Mouse (Mus musculus) left cerebral cortex, postnatal 36 days (tissue): ENCODE measurements around the gene Ak5. TPM values are rescaled to one million over a fixed set of nuclear protein-coding genes. Genes with fewer than 3 reads are reported as not detected.
"Not testable (repeated sequence)": the region's sequence is repeated elsewhere in the genome, so short reads cannot be mapped to it uniquely, and the experiment has no call there.

Experiments used
- DNase-seq, 2 experiments: peaks; one replicate each; pipeline ENCODE4 v3.0.0; 2021 to 2022; ENCODE audit warnings: low spot score in 2 of 2, mixed read lengths in 1 of 2
- intact Hi-C: fragments of 180-260 bp; cut with DNase I; formaldehyde crosslinking; loops from one replicate; pipeline ENCODE4 v1.15.1; 2025
- total RNA-seq, 2 experiments: library from RNA; stranded (reverse); gene quantifications; 2 replicates each; pipeline ENCODE4 v1.2.3; 2021

Ak5 gene
- total RNA-seq, 2 experiments from 2014 or later = 142 to 149 TPM

DNA sequence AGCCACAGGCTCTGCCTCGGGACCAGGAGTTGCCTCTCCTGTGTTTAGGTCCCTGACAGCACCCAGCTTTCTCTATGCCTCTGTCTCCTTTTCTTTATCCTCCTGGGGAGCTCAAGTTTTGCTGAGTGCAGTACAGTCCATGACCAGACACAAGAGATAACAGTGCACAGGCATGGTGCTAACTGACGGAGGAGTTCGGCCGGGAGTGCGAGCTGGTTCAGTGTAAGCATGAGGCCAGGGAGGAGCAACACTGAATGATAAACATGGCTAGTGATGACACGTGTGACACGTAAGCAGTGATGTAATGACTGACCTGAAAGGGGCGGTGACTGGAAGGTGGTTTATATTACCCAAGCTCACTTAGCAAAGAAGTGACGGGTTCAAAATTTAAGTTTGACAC lies 201.3 kb downstream of the Ak5 start:
- DNase-seq = no peak
- intact Hi-C loops = no loop called here

DNA sequence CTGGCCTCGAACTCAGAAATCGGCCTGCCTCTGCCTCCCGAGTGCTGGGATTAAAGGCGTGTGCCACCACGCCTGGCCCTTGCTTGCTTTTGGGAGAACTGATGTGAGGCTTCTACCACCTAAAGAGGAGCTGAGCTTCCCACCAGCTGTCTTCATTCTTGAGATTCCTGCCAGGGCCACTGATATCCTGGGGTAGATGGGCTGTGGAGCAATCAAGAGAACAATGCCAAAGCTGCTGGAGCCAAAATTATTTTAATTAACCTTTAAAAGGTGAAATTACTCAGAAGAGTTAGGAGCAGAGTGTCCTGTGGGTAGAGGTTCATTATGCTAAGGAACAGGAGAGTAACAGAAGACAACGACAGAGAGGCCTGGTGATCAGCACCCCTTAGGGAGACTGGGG lies 202.8 kb downstream of the Ak5 start:
- intact Hi-C loops = no loop called here
- no peak for DNase-seq

- intact Hi-C loops = no loop called here
- DNase-seq = no peak
Measured at GRCm38 (mm10) chr3:152464462-152464861, 203.7 kb downstream of the Ak5 start.

- no peak for DNase-seq
- intact Hi-C loops = no loop called here
Measured at GRCm38 (mm10) chr3:152462900-152463299, 205.3 kb downstream of the Ak5 start.

DNA sequence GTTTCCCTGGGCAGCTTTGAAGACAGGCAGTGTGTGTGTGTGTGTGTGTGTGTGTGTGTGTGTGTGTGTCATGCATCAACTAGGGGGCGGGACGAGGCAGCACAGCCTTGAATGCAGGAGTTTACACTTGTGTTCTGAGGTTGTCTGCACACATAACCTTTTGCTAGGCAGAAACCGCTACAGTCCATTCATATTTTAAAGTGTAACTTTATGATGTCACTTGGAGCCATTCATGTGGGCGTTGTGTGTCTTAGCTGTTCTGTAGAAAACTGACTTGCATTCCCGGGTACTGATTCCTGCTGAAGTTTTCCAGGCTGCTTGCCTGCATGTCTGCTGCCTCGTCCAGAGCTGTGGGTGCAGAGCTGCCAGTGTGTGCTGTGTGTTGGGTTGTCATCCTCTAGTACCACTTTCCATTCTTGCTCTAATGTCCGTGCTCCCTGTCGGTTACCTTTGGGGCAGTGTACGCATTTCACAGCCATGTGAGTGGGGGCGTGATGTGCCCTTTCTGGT lies 206.1 kb downstream of the Ak5 start:
- intact Hi-C loops = no loop called here
- no peak for DNase-seq

DNA sequence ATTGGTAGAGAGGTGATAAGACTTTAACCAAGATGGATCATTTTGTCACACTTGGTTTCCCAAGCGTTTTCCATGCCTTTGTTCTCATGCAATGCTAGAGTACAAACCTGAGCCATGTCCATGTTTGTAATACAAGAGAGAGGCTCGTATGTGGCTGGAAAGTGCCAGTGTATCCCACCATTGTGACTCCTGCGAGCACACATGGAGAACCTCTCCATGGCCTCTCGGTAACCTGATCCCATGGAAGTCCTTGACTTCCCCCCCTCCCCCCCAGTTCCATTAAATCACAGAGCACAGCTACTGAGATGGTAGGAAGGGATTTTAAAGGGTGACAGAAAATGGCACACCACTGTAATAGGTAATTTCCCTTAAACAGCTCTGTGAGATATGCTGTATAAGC lies 207.4 kb downstream of the Ak5 start:
- no peak for DNase-seq
- intact Hi-C loops = no loop called here

- DNase-seq, intact Hi-C loops: not testable (repeated sequence)
Measured at GRCm38 (mm10) chr3:152458875-152459274, 209.3 kb downstream of the Ak5 start.

GRCm38 (mm10) chr3:152457308-152458035 lies 210.7 kb downstream of the Ak5 start:
- intact Hi-C loops = no loop called here
- no peak for DNase-seq

DNA sequence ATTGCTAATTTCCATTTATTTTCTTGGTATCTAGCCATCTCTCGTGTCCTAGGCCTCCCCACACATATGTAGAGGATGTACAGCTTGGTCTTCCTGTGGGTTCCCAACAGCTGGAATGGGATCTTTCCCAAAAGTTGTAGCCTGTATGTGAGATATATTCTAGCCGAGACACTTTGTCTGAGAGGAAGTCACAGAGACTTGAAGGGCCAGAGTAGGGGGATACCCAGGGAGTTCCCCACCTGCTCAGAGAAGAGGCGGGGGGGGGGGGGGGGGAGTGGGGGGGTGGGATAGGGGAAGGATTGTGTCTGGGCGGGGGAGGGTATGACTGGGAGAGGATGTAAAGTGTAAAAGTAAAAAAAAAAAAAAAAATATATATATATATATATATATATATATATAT lies 215.0 kb downstream of the Ak5 start:
- intact Hi-C loops = no loop called here

DNA sequence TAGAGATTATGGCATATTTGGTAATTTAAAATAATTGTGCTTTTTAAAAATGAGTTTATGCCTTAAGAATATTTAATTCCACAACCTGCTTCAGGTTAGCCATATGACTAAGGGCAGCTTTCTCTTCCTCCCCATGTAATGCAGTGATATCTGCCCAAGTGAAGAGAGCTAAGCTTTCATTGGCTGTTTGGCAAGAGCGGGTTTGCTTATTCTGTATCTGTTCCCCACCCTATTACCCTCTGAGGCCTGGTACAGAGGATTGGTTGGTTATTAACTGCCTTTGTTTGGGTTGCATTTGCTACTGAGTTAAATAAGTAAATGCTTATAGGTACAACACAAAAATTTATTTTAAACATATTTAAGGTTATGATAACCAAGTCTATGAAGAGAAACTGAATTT lies 221.2 kb downstream of the Ak5 start:
- DNase-seq = no peak
- intact Hi-C loops = no loop called here

More for the DNA sequence above, 215.0 kb downstream of the Ak5 start:
- DNase-seq = no peak

- intact Hi-C loops = no loop called here
- no peak for DNase-seq
Measured at GRCm38 (mm10) chr3:152444114-152444513, 224.0 kb downstream of the Ak5 start.

DNA sequence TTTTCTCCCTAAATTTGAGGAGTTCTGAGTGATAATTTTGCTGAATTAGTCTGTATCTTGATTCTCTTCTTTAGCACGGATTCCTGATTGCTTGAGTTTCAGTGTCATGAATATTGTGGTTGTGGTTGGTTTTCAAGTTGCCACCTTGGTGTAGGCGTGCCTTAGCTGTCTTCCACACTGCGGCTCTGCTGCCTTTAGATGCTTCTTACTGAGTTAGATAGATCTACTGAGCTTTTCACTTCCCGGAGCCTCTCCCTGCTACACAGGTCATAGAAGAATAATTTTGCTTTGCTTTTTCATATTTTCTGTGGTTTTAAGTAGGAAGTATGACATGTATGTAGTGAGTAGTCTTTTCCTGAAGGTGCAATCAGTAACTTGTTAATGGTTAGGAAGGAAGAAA lies 225.4 kb downstream of the Ak5 start:
- intact Hi-C loops = no loop called here
- DNase-seq = no peak

DNA sequence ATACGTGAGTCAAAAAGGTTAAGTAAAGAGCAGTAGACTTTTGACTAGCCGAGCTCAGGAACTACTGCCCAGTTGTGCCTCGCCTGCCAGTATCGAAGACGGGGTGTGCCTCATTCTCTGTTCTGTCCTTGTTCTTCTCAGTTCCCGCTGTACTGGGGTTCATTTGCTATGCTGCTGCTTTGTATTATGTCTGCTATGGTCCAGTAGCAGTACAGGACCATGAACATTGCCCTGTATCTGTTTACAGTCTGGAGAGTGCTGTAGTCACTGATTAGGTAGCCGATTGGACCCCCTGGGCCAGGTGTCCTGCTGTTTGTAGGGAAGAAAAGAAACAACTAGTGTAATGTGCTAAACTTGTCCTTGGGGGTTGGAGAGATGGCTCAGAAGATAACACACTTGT lies 230.1 kb downstream of the Ak5 start:
- no peak for DNase-seq
- intact Hi-C loops = no loop called here

- DNase-seq = no peak
- intact Hi-C loops = no loop called here
Measured at GRCm38 (mm10) chr3:152435590-152435989, 232.6 kb downstream of the Ak5 start.

DNA sequence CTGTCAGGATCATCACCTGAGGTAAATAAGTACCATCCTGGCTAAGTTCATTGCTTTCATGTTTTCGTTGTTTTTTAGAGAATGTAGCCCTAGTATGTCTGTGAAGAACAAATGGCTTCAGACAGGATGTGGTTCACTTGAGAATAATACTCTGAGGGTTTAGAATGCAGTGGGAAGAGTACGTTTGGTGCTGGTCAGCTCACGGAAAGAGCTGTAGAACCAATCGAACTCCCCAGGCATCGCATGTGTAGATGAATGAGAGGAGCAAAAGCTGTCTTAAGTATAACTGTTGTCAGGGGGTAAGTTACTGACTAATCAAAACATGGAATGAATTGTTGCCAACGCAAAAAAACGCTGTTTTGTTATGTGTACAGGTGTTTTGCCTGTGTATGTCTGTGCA lies 235.5 kb downstream of the Ak5 start:
- intact Hi-C loops = no loop called here
- DNase-seq = no peak

- DNase-seq = no peak
- intact Hi-C loops = no loop called here
Measured at GRCm38 (mm10) chr3:152428925-152429324, 239.2 kb downstream of the Ak5 start.

Other genes with a start within 250 kb of the Ak5 start
- 10 to 100 TPM; 49.5 to 52.9 TPM for gene Pigk, start 45.7 kb upstream of the Ak5 start, total RNA-seq